Mouse (Mus musculus) lung, postnatal 0 days (tissue): ENCODE measurements at regions not wholly inside any gene's neighbourhood (a gene's known extent, or its start where the extent isn't known, plus 50 kb on each side); places are given as distances from the start of the nearest gene placed in this dataset.

Source experiments
- ATAC-seq: fragments of 200-750 bp; cut with Nextera tagmentation; 2 replicates; pipeline ENCODE4 v1.8.0; 2017; ENCODE audit warnings: moderate library complexity
- DNase-seq: peaks from one replicate; pipeline ENCODE4 v3.0.0-alpha.2; 2016; ENCODE audit warnings: low spot score
- H3K27ac ChIP-seq: fragments of 300-500 bp; sonication (generic); 2 replicates; pipeline ENCODE4 v1.5.1; 2014; ENCODE audit warnings: antibody characterized with exemption, mild to moderate bottlenecking, low read length, mixed read lengths
- H3K27me3 ChIP-seq: fragments of 300-500 bp; sonication (generic); replicated peaks from 2 replicates; pipeline ENCODE4 v1.6.1; 2014; ENCODE audit warnings: low read length, mixed read lengths; ENCODE audit not compliant: insufficient read depth
- H3K36me3 ChIP-seq: fragments of 300-500 bp; sonication (generic); 2 replicates; pipeline ENCODE4 v1.6.1; 2014; ENCODE audit warnings: low read length, mixed read lengths; ENCODE audit not compliant: insufficient read depth
- H3K4me1 ChIP-seq: fragments of 300-500 bp; sonication (generic); 2 replicates; pipeline ENCODE4 v1.6.1; 2014; ENCODE audit warnings: antibody characterized with exemption, low read depth, low read length, mixed read lengths; ENCODE audit not compliant: insufficient read depth
- H3K4me2 ChIP-seq: fragments of 300-500 bp; sonication (generic); replicated peaks from 2 replicates; pipeline ENCODE4 v1.6.1; 2014; ENCODE audit warnings: low read depth, mild to moderate bottlenecking, low read length, moderate library complexity, mixed read lengths
- H3K4me3 ChIP-seq: fragments of 300-500 bp; sonication (generic); 2 replicates; pipeline ENCODE4 v1.5.1; 2014; ENCODE audit warnings: low read depth, low read length
- H3K9ac ChIP-seq: fragments of 300-500 bp; sonication (generic); replicated peaks from 2 replicates; pipeline ENCODE4 v1.6.1; 2014; ENCODE audit warnings: low read depth, mild to moderate bottlenecking
- H3K9me3 ChIP-seq: fragments of 300-500 bp; sonication (generic); 2 replicates; pipeline ENCODE4 v1.6.1; 2016; ENCODE audit warnings: low read length, mixed read lengths
- CTCF ChIP-seq: IDR thresholded peaks from 2 replicates; pipeline ENCODE4 v1.5.1; 2016; ENCODE audit warnings: antibody characterized with exemption, mild to moderate bottlenecking
- EP300 ChIP-seq: IDR thresholded peaks from 2 replicates; pipeline ENCODE4 v1.6.1; 2016; ENCODE audit warnings: antibody characterized with exemption, mild to moderate bottlenecking, control low read depth
- WGBS: fragments of 180-500 bp; shearing (Covaris S2); extraction: QIAGEN DNeasy Blood & Tissue Kit; methylation state at CpG from one replicate; pipeline ENCODE4 v1.1.7; 2014; 5-methylcytosine and 5-hydroxymethylcytosine counted together

DNA sequence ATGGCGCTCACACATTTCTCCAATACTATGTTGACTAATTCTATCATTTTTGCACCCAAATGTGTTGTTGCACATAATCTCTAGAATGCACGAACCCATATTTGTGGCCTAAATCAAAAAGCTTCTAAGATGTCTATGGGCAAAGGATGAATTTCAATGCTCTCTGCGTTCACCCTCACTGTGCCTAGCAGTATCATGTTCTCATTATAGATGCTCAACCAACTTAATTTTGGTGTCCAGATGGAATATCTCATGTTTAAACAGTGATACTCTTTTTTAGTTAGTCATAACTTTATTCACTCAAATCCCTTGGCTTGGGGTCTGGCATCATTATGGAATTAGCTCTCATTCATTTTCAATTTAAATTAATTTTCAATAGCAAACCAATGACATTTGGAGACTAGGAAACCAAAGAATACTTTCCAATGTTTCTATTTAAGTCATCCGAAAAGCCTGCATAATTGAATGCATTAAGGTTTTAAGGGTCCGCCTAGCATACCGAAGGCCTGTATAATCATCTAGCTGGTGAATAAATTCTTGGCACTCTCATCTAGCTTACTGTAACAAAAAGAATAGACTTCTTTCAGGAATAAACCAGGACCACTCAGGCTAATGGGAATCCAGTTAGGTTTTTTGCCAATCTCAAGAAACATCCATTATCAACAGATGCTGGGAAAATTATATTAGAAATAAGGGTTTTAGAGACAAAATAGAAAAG, 1050.7 kb downstream of the Cdh8 start:
- no peak overlapping the region for H3K9ac ChIP-seq
- no peak overlapping the region for H3K4me3 ChIP-seq
- no peak overlapping the region for H3K27ac ChIP-seq
- ATAC-seq = no peak
- H3K36me3 ChIP-seq = no peaks in the 10 kb centered on the region
- no peaks in the 10 kb centered on the region for H3K9me3 ChIP-seq
- no peak for DNase-seq
- 87% methylated on average over 6 of the region's 6 CpGs for WGBS
- no peaks in the 10 kb centered on the region for H3K4me1 ChIP-seq
- TF ChIP-seq CTCF = no peak
- no peak for TF ChIP-seq EP300
- no peak overlapping the region for H3K4me2 ChIP-seq
- H3K27me3 ChIP-seq = no peaks in the 10 kb centered on the region

DNA sequence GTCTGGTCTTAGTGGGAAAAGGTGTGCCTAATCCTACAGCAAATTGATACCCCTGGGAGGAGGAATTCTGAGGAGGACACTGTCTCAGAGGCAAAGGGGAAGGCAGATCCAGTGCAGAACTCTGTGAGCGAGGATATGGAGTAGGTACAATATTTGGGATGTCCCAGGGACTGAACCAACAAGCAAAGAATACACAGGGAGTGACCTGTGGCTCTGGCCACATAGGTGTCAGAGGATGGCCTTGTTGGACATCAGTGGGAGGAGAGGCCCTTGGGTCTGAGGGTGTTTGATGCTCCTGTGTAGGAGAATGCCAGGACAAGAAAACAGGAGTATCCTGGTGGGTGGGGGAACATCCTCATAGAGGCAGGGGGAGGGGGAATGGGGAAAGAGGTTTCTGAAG, 1079.0 kb downstream of the Cdh8 start:
- Histone ChIP-seq H3K4me3 (no peak overlapping the region), H3K4me1 (no peaks in the 10 kb centered on the region), H3K27ac (no peak overlapping the region), H3K9ac (no peak overlapping the region), H3K36me3 (no peaks in the 10 kb centered on the region), H3K4me2 (no peak overlapping the region), H3K9me3 (no peaks in the 10 kb centered on the region), H3K27me3 (no peaks in the 10 kb centered on the region)
- DNase-seq (no peak), ATAC-seq (no peak)
- 65% methylated on average over 1 of the region's 1 CpGs for WGBS
- no peak for TF ChIP-seq EP300
- no peak for TF ChIP-seq CTCF

DNA sequence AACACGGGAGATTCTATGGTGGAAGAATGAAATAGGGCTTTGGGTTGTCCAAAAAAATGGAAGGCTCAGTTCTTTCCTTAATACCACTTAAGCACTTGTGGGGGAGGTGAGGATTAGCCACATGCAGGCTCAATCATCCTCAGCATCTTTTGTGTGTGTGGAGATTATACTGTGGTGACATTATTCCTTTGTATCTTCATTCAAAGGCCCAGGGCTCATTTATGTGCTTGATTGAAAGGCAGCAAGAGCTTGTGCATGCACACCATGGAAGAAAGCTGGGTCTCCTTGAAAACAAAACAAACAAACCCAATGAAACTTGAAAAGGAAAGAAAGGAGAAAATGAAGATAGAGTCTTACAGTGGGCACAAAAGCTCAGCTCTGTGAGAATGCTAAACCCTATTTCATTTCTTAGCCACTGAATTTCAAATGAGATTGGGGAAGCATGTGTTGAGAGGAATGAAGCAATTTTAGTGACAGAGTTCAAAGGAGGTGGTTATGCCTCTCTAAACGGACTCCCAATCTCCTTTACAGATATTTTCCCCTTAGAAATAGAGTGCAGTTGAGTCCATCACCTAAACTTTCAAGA, 1106.8 kb downstream of the Cdh8 start:
- H3K4me3 ChIP-seq = no peak overlapping the region
- H3K4me1 ChIP-seq = no peaks in the 10 kb centered on the region
- H3K36me3 ChIP-seq = no peaks in the 10 kb centered on the region
- no peak overlapping the region for H3K27ac ChIP-seq
- no peaks in the 10 kb centered on the region for H3K27me3 ChIP-seq
- ATAC-seq = no peak
- 53% methylated on average over 2 of the region's 2 CpGs for WGBS
- no peak overlapping the region for H3K9ac ChIP-seq
- H3K9me3 ChIP-seq = no peaks in the 10 kb centered on the region
- no peak overlapping the region for H3K4me2 ChIP-seq
- no peak for DNase-seq
- no peak for TF ChIP-seq CTCF
- TF ChIP-seq EP300 = no peak

DNA sequence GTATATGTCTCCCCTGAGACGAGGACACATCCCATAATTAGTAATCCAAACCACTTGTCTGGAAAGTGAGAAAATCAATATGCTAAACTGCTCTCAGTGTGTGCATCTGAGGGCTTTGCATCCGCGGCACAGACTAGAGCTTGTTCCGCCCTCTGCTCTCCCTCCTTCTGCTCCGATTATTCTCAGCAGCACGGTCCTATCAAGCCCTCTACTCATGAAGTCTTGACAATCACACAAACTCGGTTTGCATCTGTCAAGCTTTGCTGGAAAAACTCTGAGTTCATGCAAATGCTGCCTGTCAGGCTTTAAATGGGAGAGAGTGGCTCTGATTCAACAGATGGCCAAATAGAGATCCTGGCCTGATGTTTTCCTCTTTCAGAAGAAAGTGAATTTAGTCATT, 1121.3 kb downstream of the Cdh8 start:
- no peaks in the 10 kb centered on the region for H3K4me1 ChIP-seq
- DNase-seq (no peak), ATAC-seq (no peak)
- H3K9me3 ChIP-seq = no peaks in the 10 kb centered on the region
- H3K36me3 ChIP-seq = no peaks in the 10 kb centered on the region
- WGBS = 62% methylated on average over 7 of the region's 7 CpGs
- no peaks in the 10 kb centered on the region for H3K27me3 ChIP-seq
- no peak overlapping the region for H3K9ac ChIP-seq
- H3K4me2 ChIP-seq = no peak overlapping the region
- no peak for TF ChIP-seq EP300
- TF ChIP-seq CTCF = no peak
- no peak overlapping the region for H3K27ac ChIP-seq
- no peak overlapping the region for H3K4me3 ChIP-seq

DNA sequence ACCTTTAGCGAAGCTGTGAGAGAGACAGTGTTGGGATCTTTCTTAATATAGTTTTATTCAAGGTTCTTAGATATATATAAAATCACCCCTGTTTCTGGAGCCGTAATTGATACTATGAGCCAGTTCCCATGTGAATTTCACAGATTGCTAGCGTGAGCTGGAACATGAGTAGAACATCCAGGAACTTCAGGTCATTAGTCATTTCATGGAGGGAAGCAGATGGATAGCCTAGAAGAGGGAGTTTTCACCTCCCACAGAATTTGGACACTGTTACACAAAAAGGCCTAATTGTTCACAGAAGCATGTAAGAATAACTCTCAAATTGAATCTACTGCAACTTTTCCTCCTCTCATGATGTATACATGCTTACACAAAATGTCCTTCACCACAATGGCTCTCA, 1156.0 kb downstream of the Cdh8 start:
- TF ChIP-seq CTCF (no peak), EP300 (no peak)
- no peak for ATAC-seq
- Histone ChIP-seq H3K9me3 (no peaks in the 10 kb centered on the region), H3K27me3 (no peaks in the 10 kb centered on the region), H3K27ac (no peak overlapping the region), H3K36me3 (no peaks in the 10 kb centered on the region), H3K4me2 (no peak overlapping the region), H3K9ac (no peak overlapping the region), H3K4me3 (no peak overlapping the region), H3K4me1 (no peaks in the 10 kb centered on the region)
- 85% methylated on average over 3 of the region's 3 CpGs for WGBS
- DNase-seq = no peak

DNA sequence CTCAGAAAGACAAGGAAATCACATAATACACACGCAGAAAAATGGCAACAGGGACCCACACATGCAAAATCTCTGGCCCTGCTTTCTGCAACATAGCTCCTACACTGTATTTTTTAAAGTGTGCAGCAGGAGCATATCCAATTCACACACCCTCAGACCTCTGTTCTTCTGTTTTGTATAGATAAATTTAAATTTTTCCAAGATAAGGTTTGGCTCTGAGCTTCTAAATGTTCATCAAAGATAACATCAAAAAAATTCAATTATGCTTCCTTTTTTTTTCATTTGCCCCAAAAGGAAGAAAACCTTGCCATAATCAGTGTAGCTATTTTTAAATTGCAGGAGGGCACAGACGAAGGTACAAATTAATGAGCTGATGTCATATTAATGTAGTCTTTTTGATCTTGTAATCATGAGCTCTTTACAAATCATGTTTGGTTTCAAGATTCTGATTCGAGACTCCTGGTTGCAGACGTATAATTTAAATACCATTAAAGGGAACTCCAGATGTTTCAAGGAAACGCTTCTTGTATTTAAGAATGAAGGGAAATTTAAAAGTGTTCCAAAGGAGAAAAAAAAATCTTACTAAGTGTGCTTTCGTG, 1172.8 kb downstream of the Cdh8 start:
- Histone ChIP-seq H3K4me1 (no peaks in the 10 kb centered on the region), H3K36me3 (no peaks in the 10 kb centered on the region), H3K4me2 (no peak overlapping the region), H3K27ac (no peak overlapping the region), H3K9me3 (no peaks in the 10 kb centered on the region), H3K4me3 (no peak overlapping the region), H3K27me3 (no peaks in the 10 kb centered on the region), H3K9ac (no peak overlapping the region)
- 40% methylated on average over 6 of the region's 6 CpGs for WGBS
- DNase-seq (no peak), ATAC-seq (no peak)
- no peak for TF ChIP-seq EP300
- TF ChIP-seq CTCF = no peak
